7 mouse cellular contexts compared by ENCODE assay signal in the genomic region with DNA sequence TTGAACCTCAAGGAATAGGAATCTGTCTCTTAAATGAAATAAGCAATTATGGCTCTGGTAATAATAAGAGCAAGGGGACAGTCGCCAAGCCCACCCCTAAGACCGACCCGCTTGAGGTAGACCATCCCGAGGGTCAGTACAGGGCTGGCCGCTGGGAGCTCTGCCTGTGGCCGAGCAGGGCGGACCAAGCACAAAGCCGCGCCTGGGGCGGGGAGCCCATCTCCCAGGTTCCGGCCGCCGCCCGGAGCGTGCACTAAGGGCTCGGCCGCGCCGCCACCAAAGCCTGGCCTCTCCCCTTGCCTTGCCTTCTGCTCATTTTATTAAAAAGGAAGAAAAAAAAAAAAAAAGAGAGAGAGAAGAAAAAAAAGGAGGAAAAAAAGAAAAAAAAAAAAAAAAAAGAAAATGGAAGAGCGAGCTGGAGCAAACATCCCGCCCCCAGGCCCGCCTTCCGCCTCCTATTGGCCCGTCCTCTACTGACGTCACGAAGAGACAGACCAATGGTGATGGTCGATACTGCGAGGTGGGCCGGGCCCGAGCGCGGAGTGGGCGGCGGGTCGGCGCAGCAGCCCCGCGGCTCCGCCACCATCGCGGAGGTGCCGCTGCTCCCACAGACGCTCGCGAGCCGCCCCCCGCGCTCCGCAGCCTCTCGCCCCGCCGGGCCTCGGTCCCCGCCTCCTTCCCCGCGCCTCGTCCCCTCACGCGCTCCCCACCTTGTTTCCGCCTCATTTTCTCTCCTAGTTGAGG. TPM values are rescaled to one million over a fixed set of nuclear protein-coding genes. Genes with fewer than 3 reads are reported as not detected.
DNase-seq lines count a peak whose midpoint lies in the region; ATAC-seq lines count a peak whose summit lies in the region.

Rere (plus strand) TSS at position 629 of the 744 bp plus-strand sequence.

- H3K27me3 ChIP-seq in embryonic facial prominence, embryonic 11.5 days (ENCODE audit: control insufficient read depth, insufficient read depth, low read length) = no peaks in the 10 kb centered on the region
- no peaks in the 10 kb centered on the region for H3K27me3 ChIP-seq in limb, embryonic 11.5 days (ENCODE audit: control insufficient read depth, insufficient read depth, low read length)
- no peaks in the 10 kb centered on the region for H3K27me3 ChIP-seq in midbrain, embryonic 14.5 days (ENCODE audit: control insufficient read depth, insufficient read depth, low read length)

- H3K27ac ChIP-seq in embryonic facial prominence, embryonic 11.5 days (replicated peaks; ENCODE audit: low read depth, low read length) = peak within 1 kb of the TSS; percentile 95
- peak within 1 kb of the TSS; percentile 97 for H3K27ac ChIP-seq in limb, embryonic 11.5 days (replicated peaks; ENCODE audit: low read depth, low read length)
- H3K27ac ChIP-seq in midbrain, embryonic 14.5 days (replicated peaks; ENCODE audit: low read depth, low read length) = peak within 1 kb of the TSS; percentile 98

- H3K36me3 ChIP-seq in embryonic facial prominence, embryonic 11.5 days (replicated peaks; ENCODE audit: control insufficient read depth, insufficient read depth, low read depth, low read length) = no peaks in the 10 kb centered on the region
- H3K36me3 ChIP-seq in limb, embryonic 11.5 days (ENCODE audit: control insufficient read depth, insufficient read depth, low read length) = no peaks in the 10 kb centered on the region
- H3K36me3 ChIP-seq in midbrain, embryonic 14.5 days (ENCODE audit: control insufficient read depth, insufficient read depth, low read length) = no peaks in the 10 kb centered on the region

- ATAC-seq in embryonic facial prominence, embryonic 11.5 days (replicated peaks; ENCODE audit: insufficient number of reproducible peaks, low FRiP score, low TSS enrichment, low read depth) = peak; percentile 94
- ATAC-seq in limb, embryonic 11.5 days (ENCODE audit: insufficient number of reproducible peaks, low FRiP score, low TSS enrichment, low read depth) = peak; percentile 94
- peak; percentile 99 for ATAC-seq in midbrain, embryonic 14.5 days (ENCODE audit: low FRiP score, low TSS enrichment)

- peak within 1 kb of the TSS; percentile 65 for H3K4me2 ChIP-seq in embryonic facial prominence, embryonic 11.5 days (ENCODE audit: low read depth, low read length)
- H3K4me2 ChIP-seq in limb, embryonic 11.5 days (ENCODE audit: low read depth, severe bottlenecking) = peak within 1 kb of the TSS; percentile 56
- peak within 1 kb of the TSS; percentile 68 for H3K4me2 ChIP-seq in midbrain, embryonic 14.5 days (ENCODE audit: low read length)

- peak within 1 kb of the TSS; percentile 98 for H3K9ac ChIP-seq in embryonic facial prominence, embryonic 11.5 days (replicated peaks; ENCODE audit: low read length)
- peak within 1 kb of the TSS; percentile 99 for H3K9ac ChIP-seq in limb, embryonic 11.5 days (ENCODE audit: low read length)
- peak within 1 kb of the TSS; percentile 99 for H3K9ac ChIP-seq in midbrain, embryonic 14.5 days (replicated peaks; ENCODE audit: low read length)

- no peaks in the 10 kb centered on the region; the same call in 1 of the 2 replicates for H3K4me1 ChIP-seq in embryonic facial prominence, embryonic 11.5 days (ENCODE audit: control insufficient read depth, insufficient read depth, low read length)
- peaks cover 8% of the 10 kb centered on the region for H3K4me1 ChIP-seq in limb, embryonic 11.5 days (ENCODE audit: control insufficient read depth, insufficient read depth, low read length)
- H3K4me1 ChIP-seq in midbrain, embryonic 14.5 days (ENCODE audit: control insufficient read depth, insufficient read depth, low read length) = peaks cover 10% of the 10 kb centered on the region; the same call in 1 of the 2 replicates

- H3K4me3 ChIP-seq in embryonic facial prominence, embryonic 11.5 days (ENCODE audit: low read depth, low read length) = peak within 1 kb of the TSS; percentile 100
- peak within 1 kb of the TSS; percentile 99 for H3K4me3 ChIP-seq in limb, embryonic 11.5 days (ENCODE audit: low read depth, low read length)
- peak within 1 kb of the TSS; percentile 95 for H3K4me3 ChIP-seq in midbrain, embryonic 14.5 days (replicated peaks; ENCODE audit: low read depth, low read length)

- WGBS in embryonic facial prominence, embryonic 11.5 days = under 1% methylated on average over 58 of the region's 60 CpGs
- WGBS in limb, embryonic 11.5 days = under 1% methylated on average over 57 of the region's 60 CpGs
- under 1% methylated on average over 59 of the region's 60 CpGs for WGBS in midbrain, embryonic 14.5 days

- peak; percentile 99 for DNase-seq in adrenal gland, postnatal 14 days
- DNase-seq in embryonic facial prominence, embryonic 11.5 days (ENCODE audit: low spot score) = peak; percentile 98
- peak; percentile 100 for DNase-seq in heart, adult 11 months
- DNase-seq in kidney, adult 18-20 months = peak; percentile 99
- peak; percentile 100 for DNase-seq in limb, embryonic 11.5 days (ENCODE audit: low spot score)
- DNase-seq in midbrain, embryonic 14.5 days = peak; percentile 98
- DNase-seq in spleen, adult 18-20 months = peak; percentile 95 to 99

- H3K9me3 ChIP-seq in embryonic facial prominence, embryonic 11.5 days (replicated peaks; ENCODE audit: control insufficient read depth, low read length) = no peaks in the 10 kb centered on the region
- H3K9me3 ChIP-seq in limb, embryonic 11.5 days (ENCODE audit: control insufficient read depth, low read length) = no peaks in the 10 kb centered on the region
- H3K9me3 ChIP-seq in midbrain, embryonic 14.5 days (ENCODE audit: control insufficient read depth, low read length) = no peaks in the 10 kb centered on the region

RNA-seq across cellular contexts. Expression of gene Rere, which starts in this region (rescaled TPM):
- 108 and 131 TPM in 2 replicates for total RNA-seq in adrenal gland, postnatal 14 days (2021)
- polyA plus RNA-seq in embryonic facial prominence, embryonic 11.5 days (2014; fragmentation: Nextera tagmentation; extraction: Ambion mirVana) = 22.9 and 28.7 TPM in 2 replicates
- polyA plus RNA-seq in limb, embryonic 11.5 days (2014; fragmentation: Nextera tagmentation; extraction: Ambion mirVana) = 37.9 and 44.9 TPM in 2 replicates
- 37.6 and 48.6 TPM in 2 replicates for polyA plus RNA-seq in midbrain, embryonic 14.5 days (2014; fragmentation: Nextera tagmentation; extraction: Ambion mirVana)

Comparison
In these comparisons a context has a peak if more than half of its experiments do, and no peak if none do; other contexts are left out.
1. Peak in every context shown above with its lines: DNase-seq, ATAC-seq, H3K4me3 ChIP-seq and H3K27ac ChIP-seq.